Mouse (Mus musculus) lung, embryonic 16.5 days (tissue): ENCODE results near the gene Cdk17. TPM values are rescaled to one million over a fixed set of nuclear protein-coding genes. Genes with fewer than 3 reads are reported as not detected.
A peak's percentile ranks its signal among the peaks of the same experiment; 100 is the strongest.
"Not testable (repeated sequence)": the region's sequence is repeated elsewhere in the genome, so short reads cannot be mapped to it uniquely, and the experiment has no call there.

ENCODE experiments used
- ATAC-seq: fragments of 200-750 bp; cut with Nextera tagmentation; 2 replicates; pipeline ENCODE4 v1.8.0; 2017; ENCODE audit warnings: low read depth, mild to moderate bottlenecking, moderate library complexity
- H3K27ac ChIP-seq: fragments of 300-500 bp; sonication (generic); 2 replicates; pipeline ENCODE4 v1.5.1; 2014; ENCODE audit warnings: mild to moderate bottlenecking, control low read depth, low read length
- H3K27me3 ChIP-seq: fragments of 300-500 bp; sonication (generic); 2 replicates; pipeline ENCODE4 v1.6.1; 2014; ENCODE audit warnings: low read depth, low read length, mixed read lengths; ENCODE audit not compliant: control insufficient read depth, insufficient read depth
- H3K36me3 ChIP-seq: fragments of 300-500 bp; sonication (generic); 2 replicates; pipeline ENCODE4 v1.6.1; 2014; ENCODE audit warnings: low read length; ENCODE audit not compliant: control insufficient read depth, insufficient read depth
- H3K4me1 ChIP-seq: fragments of 300-500 bp; sonication (generic); replicated peaks from 2 replicates; pipeline ENCODE4 v1.6.1; 2014; ENCODE audit warnings: low read length, mixed read lengths; ENCODE audit not compliant: control insufficient read depth, insufficient read depth
- H3K4me2 ChIP-seq: fragments of 300-500 bp; sonication (generic); 2 replicates; pipeline ENCODE4 v1.6.1; 2014; ENCODE audit warnings: low read depth, low read length, control low read depth
- H3K4me3 ChIP-seq: fragments of 300-500 bp; sonication (generic); 2 replicates; pipeline ENCODE4 v1.5.1; 2014; ENCODE audit warnings: mild to moderate bottlenecking, low read length, control low read depth
- H3K9ac ChIP-seq: fragments of 300-500 bp; sonication (generic); 2 replicates; pipeline ENCODE4 v1.6.1; 2014; ENCODE audit warnings: low read length, control low read depth
- H3K9me3 ChIP-seq: fragments of 300-500 bp; sonication (generic); 2 replicates; pipeline ENCODE4 v1.6.1; 2016; ENCODE audit warnings: low read length; ENCODE audit not compliant: control insufficient read depth
- WGBS: fragments of 180-500 bp; shearing (Covaris S2); extraction: QIAGEN DNeasy Blood & Tissue Kit; methylation state at CpG from one replicate; pipeline ENCODE4 v1.1.7; 2014; 5-methylcytosine and 5-hydroxymethylcytosine counted together
- polyA plus RNA-seq: library from polyadenylated mRNA; unstranded; fragments of >200 nt; fragmentation: Nextera tagmentation; extraction: Ambion mirVana; gene quantifications from 2 replicates; pipeline ENCODE4 v1.2.1, GENCODE M21; 2015

Gene Cdk17
- polyA plus RNA-seq, 1 experiment from 2014 or later = 15.0 TPM

- H3K27me3 ChIP-seq = no peaks in the 10 kb centered on the region
- no peak overlapping the region for H3K4me2 ChIP-seq
- H3K4me1 ChIP-seq = 0 out of 2 replicates have a peak, but pooled peaks cover 3% of the 10 kb centered on the region
- ATAC-seq = no peak
- H3K36me3 ChIP-seq = no peaks in the 10 kb centered on the region
- no peak overlapping the region for H3K9ac ChIP-seq
- H3K27ac ChIP-seq = no peak overlapping the region
- no peaks in the 10 kb centered on the region for H3K9me3 ChIP-seq
- H3K4me3 ChIP-seq = no peak overlapping the region
- whole genome bisulfite sequencing = 26% methylated on average over 1 of the region's 2 CpGs
These were observed 11.1 kb upstream of the Cdk17 start for GRCm38 (mm10) chr10:93149597-93149996.

GRCm38 (mm10) chr10:93151775-93152174 lies 8.9 kb upstream of the Cdk17 start:
- H3K27me3 ChIP-seq = no peaks in the 10 kb centered on the region
- ATAC-seq = no peak
- H3K4me2 ChIP-seq = 0 out of 2 replicates have a peak overlapping the region, but pooled peaks have one; percentile 20
- H3K9me3 ChIP-seq = no peaks in the 10 kb centered on the region
- no peak overlapping the region for H3K27ac ChIP-seq
- H3K4me3 ChIP-seq = no peak overlapping the region
- 0 out of 2 replicates have a peak, but pooled peaks cover 3% of the 10 kb centered on the region for H3K4me1 ChIP-seq
- WGBS = 37% methylated on average over 6 of the region's 6 CpGs
- H3K36me3 ChIP-seq = no peaks in the 10 kb centered on the region
- H3K9ac ChIP-seq = no peak overlapping the region

DNA sequence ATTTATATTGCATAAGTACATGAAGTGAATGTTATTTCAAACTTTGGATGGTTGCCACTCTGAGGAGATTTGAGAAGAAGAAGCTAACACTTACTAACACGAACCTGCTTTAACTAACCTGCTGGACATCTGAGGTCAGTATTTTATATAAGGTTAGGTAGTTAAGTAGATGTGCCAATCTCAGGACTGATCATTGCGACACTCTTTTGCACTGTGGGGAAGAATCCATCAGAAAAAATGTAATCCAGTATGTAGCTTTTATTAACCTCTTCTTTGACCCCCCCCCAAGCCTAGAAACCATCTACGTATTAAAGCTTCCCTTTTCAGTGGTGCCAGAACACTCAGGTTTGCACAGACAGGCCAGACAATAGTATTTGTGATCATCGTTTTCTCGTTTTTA lies 8.0 kb upstream of the Cdk17 start:
- Histone ChIP-seq H3K27me3 (no peaks in the 10 kb centered on the region), H3K4me2 (no peak overlapping the region), H3K9ac (no peak overlapping the region), H3K36me3 (no peaks in the 10 kb centered on the region), H3K4me1 (0 out of 2 replicates have a peak, but pooled peaks cover 3% of the 10 kb centered on the region), H3K27ac (no peak overlapping the region), H3K9me3 (no peaks in the 10 kb centered on the region), H3K4me3 (no peak overlapping the region)
- 79% methylated on average over 5 of the region's 5 CpGs for WGBS
- no peak for ATAC-seq

GRCm38 (mm10) chr10:93153404-93153803 lies 7.3 kb upstream of the Cdk17 start:
- H3K27me3 ChIP-seq, H3K36me3 ChIP-seq, H3K27ac ChIP-seq, H3K4me2 ChIP-seq, H3K9ac ChIP-seq, H3K4me3 ChIP-seq, ATAC-seq, H3K4me1 ChIP-seq, H3K9me3 ChIP-seq: not testable (repeated sequence)
- 93% methylated on average over 2 of the region's 2 CpGs for WGBS

DNA sequence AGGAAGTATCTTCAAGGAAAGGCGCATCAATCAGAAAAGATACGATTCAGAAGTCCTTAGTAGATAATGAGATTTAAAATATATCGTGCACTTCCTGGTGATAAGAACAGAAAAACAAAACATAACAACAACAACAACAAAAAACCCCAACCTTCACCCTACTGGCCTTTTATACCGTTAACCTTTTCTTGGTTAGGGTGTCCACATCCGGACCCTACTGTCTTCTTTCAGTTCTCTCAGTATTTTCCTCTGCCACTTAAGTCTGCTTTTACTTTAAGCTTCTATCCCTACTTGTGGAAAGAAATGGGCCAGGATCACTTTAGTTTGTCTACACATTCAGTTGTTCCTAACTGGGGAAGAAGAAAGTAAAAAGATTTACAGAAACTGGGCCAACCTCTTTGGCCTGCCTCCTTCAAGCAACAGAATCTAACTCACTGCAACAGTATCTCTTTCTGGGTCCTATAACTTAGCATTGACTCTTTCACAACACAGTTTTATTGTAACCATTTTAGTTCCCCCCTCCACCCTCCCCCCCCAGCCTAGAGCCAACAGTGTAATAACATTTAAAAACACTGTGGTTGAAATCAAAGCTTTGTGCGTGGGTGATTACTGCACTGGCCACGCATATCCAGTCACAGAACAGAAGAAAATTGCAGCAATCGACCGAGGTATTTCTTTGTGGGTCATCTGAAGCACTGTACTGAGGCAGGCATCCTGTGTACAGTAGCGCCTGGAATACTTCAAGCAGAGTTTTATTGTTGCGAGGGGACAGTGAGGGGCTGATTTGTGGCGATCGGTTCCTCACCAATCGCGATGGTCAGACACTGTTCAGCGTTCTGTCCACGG lies 801 bp upstream of the Cdk17 start:
- ATAC-seq = peak; percentile 59
- H3K36me3 ChIP-seq = no peaks in the 10 kb centered on the region
- no peaks in the 10 kb centered on the region for H3K27me3 ChIP-seq
- peak overlapping the region; percentile 66 for H3K9ac ChIP-seq
- H3K4me2 ChIP-seq = peak overlapping the region; percentile 65
- H3K27ac ChIP-seq = 0 out of 2 replicates have a peak overlapping the region, but pooled peaks have one; percentile 15
- no peaks in the 10 kb centered on the region for H3K9me3 ChIP-seq
- WGBS = 20% methylated on average over 17 of the region's 17 CpGs
- H3K4me3 ChIP-seq = peak overlapping the region; percentile 92
- H3K4me1 ChIP-seq = 0 out of 2 replicates have a peak, but pooled peaks cover 2% of the 10 kb centered on the region

DNA sequence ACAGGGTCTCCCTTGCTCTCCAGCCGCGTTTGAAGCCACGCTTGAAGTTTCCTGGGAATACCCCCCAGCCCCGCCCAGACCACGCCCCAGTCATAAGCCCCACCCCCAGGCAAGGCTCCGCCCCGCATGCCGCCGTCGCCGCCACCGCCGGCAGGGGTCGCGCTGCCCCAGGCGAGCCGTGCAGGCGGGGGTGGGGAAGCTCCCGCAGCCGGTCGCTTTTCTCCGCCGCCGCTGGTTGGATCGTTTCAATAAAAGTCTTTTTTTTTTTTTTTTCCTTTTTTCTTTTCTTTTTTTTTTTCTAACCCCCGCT lies 223 bp upstream of the Cdk17 start:
- peak overlapping the region; percentile 99 for H3K27ac ChIP-seq
- peaks cover 8% of the 10 kb centered on the region for H3K4me1 ChIP-seq
- H3K4me2 ChIP-seq = peak overlapping the region; percentile 65
- no peaks in the 10 kb centered on the region for H3K36me3 ChIP-seq
- H3K9me3 ChIP-seq = no peaks in the 10 kb centered on the region
- ATAC-seq = peak; percentile 95
- H3K9ac ChIP-seq = peak overlapping the region; percentile 98
- WGBS = under 1% methylated on average over 26 of the region's 26 CpGs
- peak overlapping the region; percentile 92 for H3K4me3 ChIP-seq
- H3K27me3 ChIP-seq = no peaks in the 10 kb centered on the region

- Histone ChIP-seq H3K9me3 (no peaks in the 10 kb centered on the region), H3K4me1 (peaks cover 20% of the 10 kb centered on the region), H3K9ac (peak overlapping the region; percentile 98), H3K36me3 (no peaks in the 10 kb centered on the region), H3K27me3 (no peaks in the 10 kb centered on the region), H3K4me3 (peak overlapping the region; percentile 92), H3K4me2 (peak overlapping the region; percentile 58), H3K27ac (peak overlapping the region; percentile 99)
- peak; percentile 60 for ATAC-seq
- WGBS = under 1% methylated on average over 31 of the region's 33 CpGs
These were observed 1.0 kb downstream of the Cdk17 start for GRCm38 (mm10) chr10:93161511-93162275.

DNA sequence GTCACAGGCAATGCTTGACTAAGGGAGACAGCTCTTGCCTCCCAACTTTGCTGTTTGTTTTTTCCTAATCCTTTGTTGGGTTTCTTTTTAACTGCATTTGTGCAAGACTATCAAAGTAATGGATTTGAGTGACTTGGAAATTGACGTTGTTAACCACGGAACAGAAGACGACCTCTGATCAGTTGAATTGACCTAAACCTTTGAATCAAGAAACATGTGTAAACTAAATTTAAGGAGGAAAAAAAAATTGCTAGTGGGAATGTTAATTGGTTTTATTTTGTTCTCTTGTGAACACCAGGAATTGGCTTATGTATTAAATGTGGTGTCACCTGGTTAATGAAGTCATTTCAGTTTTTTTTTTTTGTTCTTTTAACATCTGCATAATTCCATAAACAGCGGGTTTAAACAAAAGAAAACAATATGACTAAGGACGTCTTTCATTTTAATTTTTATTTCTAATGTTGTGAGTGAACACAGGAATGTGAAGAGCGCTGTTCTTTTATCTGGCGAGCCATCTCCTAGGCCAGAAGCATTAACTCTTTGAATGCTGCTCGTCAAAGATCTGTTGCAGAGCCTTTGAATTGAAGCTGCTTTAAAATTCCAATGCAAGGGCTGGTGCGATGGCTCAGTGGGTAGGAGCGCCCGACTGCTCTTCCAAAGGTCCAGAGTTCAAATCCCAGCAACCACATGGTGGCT lies 1.7 kb downstream of the Cdk17 start:
- Histone ChIP-seq H3K27me3 (no peaks in the 10 kb centered on the region), H3K36me3 (no peaks in the 10 kb centered on the region), H3K9ac (peak overlapping the region; percentile 98), H3K4me1 (peaks cover 22% of the 10 kb centered on the region), H3K4me3 (peak overlapping the region; percentile 92), H3K9me3 (no peaks in the 10 kb centered on the region), H3K4me2 (peak overlapping the region; percentile 58), H3K27ac (peak overlapping the region; percentile 99)
- 17% methylated on average over 11 of the region's 11 CpGs for WGBS
- no peak for ATAC-seq
